Mouse (Mus musculus) cerebellum, adult 9-11 months (tissue): ENCODE data around the gene Vsx2.

ENCODE experiments used
- DNase-seq: peaks from one replicate; pipeline ENCODE4 v3.0.0; 2022

The Vsx2 gene

GRCm38 (mm10) chr12:84573094-84573493, 3.5 kb downstream of the Vsx2 start:
- no peak for DNase-seq

- no peak for DNase-seq
Observed at GRCm38 (mm10) chr12:84577768-84578439, 8.3 kb downstream of the Vsx2 start.

- DNase-seq, result no peak
Observed at GRCm38 (mm10) chr12:84578440-84578770, 8.8 kb downstream of the Vsx2 start.

- no peak for DNase-seq
Observed at GRCm38 (mm10) chr12:84581285-84581684, 11.7 kb downstream of the Vsx2 start.

GRCm38 (mm10) chr12:84589825-84590761, 20.5 kb downstream of the Vsx2 start:
- peak; percentile 91 for DNase-seq

GRCm38 (mm10) chr12:84598324-84598723, 28.8 kb downstream of the Vsx2 start:
- DNase-seq, result no peak

GRCm38 (mm10) chr12:84604001-84604400, 34.4 kb downstream of the Vsx2 start:
- no peak for DNase-seq

GRCm38 (mm10) chr12:84605860-84606259, 36.3 kb downstream of the Vsx2 start:
- no peak for DNase-seq

- DNase-seq, result no peak
Observed at GRCm38 (mm10) chr12:84611718-84612117, 42.2 kb downstream of the Vsx2 start.

GRCm38 (mm10) chr12:84612518-84612917, 43.0 kb downstream of the Vsx2 start:
- no peak for DNase-seq

- DNase-seq, result no peak
Observed at GRCm38 (mm10) chr12:84614001-84614400, 44.4 kb downstream of the Vsx2 start.

GRCm38 (mm10) chr12:84614524-84614923, 45.0 kb downstream of the Vsx2 start:
- no peak for DNase-seq

GRCm38 (mm10) chr12:84616977-84617630, 47.5 kb downstream of the Vsx2 start, which contains the start of gene Abcd4:
Gene Abcd4 (minus strand): TSS chr12:84617413.
- DNase-seq, result peak; percentile 96

GRCm38 (mm10) chr12:84617663-84618062, 48.1 kb downstream of the Vsx2 start:
- no peak for DNase-seq

- DNase-seq, result no peak
Observed at GRCm38 (mm10) chr12:84620975-84621374, 51.4 kb downstream of the Vsx2 start.

- no peak for DNase-seq
Observed at GRCm38 (mm10) chr12:84624601-84625000, 55.0 kb downstream of the Vsx2 start.

GRCm38 (mm10) chr12:84625116-84625515, 55.6 kb downstream of the Vsx2 start:
- DNase-seq, result no peak

GRCm38 (mm10) chr12:84631867-84632266, 62.3 kb downstream of the Vsx2 start:
- no peak for DNase-seq

GRCm38 (mm10) chr12:84640253-84640652, 70.7 kb downstream of the Vsx2 start:
- DNase-seq, result no peak

GRCm38 (mm10) chr12:84640654-84641053, 71.1 kb downstream of the Vsx2 start, which contains the start of gene Vrtn:
Gene Vrtn (plus strand): TSS chr12:84641019.
- DNase-seq, result no peak
